Mouse (Mus musculus) adrenal gland, adult (tissue): ENCODE measurements around the gene Bcl9l.
"Not testable (repeated sequence)": the region's sequence is repeated elsewhere in the genome, so short reads cannot be mapped to it uniquely, and the experiment has no call there.

ENCODE experiments used
- DNase-seq, 2 experiments: peaks; one replicate each; pipeline ENCODE4 v3.0.0; 2022 to 2023; ENCODE audit warnings: low spot score in 1 of 2; ENCODE audit not compliant: inconsistent age in 2 of 2

The Bcl9l gene

DNA sequence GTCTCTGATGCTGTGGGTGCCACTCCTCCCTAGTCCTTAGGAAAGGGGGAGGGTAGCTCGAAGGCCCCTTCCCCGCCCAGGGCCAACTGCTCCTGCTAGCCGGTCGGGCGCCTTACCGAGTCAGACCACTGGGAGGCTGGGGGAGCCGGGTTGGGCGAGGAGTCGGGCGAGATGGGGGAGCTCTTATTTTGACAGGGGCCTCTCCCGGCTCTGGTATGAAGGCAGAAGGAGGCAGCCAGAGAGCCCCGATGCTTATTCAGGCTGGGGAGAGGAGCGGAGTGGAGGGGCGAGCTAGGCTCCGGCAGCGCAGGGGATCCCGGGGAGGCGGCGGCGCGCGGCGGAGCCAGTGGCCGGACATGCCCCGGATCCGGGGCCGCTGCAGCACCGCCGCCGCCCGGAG lies at the start of gene Bcl9l:
Gene Bcl9l (plus strand): TSS at position 274 of the 400 bp plus-strand sequence.
- peak; percentile 94 to 98 for DNase-seq

DNA sequence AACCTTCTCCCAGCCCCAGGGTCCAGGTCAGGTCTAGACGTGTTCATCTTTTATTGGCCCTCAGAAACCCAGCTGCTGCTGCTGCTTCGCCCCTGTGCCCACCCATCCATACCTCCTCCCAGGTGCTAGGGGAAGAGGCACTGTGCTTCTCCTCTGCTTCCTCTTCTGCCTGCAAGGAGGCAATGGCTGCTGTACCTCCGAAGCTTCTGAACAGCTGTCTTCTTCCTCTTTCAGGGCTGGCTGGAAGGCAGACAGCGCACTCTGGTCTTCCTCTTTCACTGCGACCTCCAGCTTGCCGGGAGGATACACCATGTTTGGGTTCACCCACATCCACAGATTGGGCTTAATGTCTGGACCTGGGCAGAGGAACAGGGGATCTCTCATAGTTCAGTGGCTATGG lies 46.9 kb upstream of the Bcl9l start:
- no peak for DNase-seq

GRCm38 (mm10) chr9:44440961-44441360 lies 41.7 kb upstream of the Bcl9l start, which contains the start of gene Foxr1:
TSS of gene Foxr1 (minus strand) at chr9:44441136.
- DNase-seq = no peak

DNA sequence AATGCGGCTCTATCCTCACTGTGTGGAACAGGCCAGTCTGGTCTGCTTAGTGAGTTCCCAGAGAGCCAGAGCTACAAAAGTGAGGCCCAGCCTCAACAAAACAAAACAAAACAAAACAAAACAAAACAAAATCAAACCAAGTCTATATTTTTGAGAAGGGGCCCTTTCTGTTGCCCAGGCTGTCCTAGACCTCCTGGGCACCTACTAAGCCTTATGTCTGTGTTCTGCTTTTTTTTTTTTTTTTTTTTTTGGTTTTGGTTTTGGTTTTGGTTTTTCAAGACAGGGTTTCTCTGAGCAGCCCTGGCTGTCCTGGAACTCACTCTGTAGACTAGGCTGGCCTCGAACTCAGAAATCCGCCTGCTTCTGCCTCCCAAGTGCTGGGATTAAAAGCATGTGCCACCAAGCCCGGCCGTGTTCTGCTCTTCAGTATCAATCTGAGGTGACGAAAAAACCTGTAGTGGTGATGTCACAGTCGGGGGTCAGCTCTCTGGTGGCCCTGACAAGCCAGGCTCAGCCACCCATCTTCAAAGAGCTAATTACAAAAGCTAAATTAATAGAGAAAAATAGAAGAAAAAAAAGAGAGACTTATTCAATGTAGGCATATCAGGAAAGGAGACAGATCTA lies 38.1 kb upstream of the Bcl9l start:
- DNase-seq = not testable (repeated sequence)

GRCm38 (mm10) chr9:44450387-44450786 lies 32.2 kb upstream of the Bcl9l start:
- peak in 1 of 2 experiments; percentile 45 for DNase-seq

- DNase-seq = peak; percentile 79 to 93
These were observed 28.3 kb upstream of the Bcl9l start for GRCm38 (mm10) chr9:44454132-44454890.

DNA sequence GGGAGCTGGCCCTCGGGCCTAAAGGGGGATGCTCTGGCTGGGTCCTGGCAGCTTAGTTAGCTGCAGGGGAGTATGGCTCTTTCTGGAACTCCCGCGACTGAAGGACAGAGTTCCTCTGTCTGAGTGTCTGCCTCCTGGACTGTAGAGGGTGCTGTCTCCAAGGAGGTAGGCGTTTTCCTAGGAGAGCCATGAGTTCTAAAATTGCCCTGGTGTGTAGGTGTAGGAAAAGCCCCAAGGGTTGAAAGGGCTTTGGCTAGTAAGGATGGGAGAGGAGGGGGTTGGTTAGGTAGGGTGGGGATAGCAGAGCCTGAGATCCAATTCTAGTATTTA lies 27.8 kb upstream of the Bcl9l start, which contains the start of gene Upk2:
Gene Upk2 (minus strand): TSS at position 86 of the 330 bp plus-strand sequence.
- DNase-seq = no peak

DNA sequence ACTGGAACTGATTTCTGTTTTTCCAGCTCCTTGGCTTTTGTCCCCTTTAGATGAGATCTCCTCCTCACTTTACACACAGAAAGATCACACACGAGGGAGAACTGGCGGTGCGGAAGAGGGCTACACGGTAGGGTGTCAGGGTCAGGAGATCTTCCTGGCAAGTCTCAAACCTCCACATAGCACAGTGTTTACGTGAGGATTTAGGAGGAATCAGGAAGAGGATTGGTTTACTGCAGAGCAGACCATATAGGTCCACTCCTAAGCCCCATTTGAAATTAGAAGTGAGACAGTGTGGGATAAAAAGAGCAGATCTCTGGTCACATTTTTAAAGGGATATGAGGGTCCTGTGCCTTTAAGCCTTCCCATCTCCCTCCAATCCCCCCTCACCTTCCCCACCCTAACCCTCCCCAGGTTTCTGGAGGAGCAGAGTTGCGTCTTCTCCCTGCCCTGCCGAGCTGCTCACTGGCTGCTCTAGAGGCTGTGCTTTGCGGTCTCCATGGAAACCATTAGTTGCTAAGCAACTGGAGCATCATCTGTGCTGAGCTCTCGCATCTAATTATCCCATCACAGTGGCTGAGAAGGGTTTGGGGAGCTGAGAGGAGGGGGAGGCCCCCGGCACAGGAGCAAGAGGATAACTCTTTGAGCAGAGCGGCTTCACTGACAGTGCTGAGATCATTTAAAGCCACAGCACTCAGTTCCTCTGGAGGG lies 25.4 kb upstream of the Bcl9l start:
- DNase-seq = peak in 1 of 2 experiments; percentile 38

DNA sequence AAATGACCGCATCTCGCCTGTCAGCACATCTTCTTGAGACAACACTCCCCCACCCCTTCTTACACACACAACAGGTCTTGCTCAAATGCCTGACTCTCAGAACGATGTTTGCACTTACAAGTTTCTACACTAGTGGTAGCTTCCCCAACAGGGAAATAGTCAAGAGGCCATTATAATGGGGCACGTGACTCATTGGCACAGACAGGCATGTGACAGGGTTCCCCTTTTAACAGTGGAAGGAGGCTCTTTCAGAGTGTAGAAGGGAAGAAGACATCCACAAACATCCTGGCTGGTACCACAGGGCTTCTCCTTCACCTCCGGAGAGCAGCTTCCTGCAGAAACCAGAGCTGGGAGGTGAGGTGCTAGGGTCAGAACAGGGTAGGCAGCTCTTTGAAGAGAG lies 20.7 kb upstream of the Bcl9l start:
- no peak for DNase-seq

DNA sequence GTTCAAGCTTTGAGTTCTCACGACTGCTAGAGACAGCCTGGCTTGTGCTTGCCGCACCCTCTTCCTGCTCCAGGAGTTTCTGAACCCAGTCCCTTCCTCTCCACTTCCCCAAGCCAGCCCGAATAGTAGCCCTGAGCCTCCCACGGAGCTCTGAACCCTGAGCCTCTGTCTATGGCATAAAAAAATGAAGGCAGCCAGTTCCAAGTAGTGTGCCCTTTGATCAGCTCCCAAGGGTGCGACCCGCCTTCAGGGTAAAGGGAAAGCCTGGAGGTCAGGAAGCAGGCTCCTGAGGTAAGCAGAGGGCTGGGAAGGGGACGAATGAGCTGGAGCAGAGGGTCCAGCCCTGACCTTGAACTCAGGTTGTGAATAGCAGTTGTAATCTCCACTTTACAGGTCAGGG lies 14.4 kb upstream of the Bcl9l start:
- DNase-seq = no peak

DNA sequence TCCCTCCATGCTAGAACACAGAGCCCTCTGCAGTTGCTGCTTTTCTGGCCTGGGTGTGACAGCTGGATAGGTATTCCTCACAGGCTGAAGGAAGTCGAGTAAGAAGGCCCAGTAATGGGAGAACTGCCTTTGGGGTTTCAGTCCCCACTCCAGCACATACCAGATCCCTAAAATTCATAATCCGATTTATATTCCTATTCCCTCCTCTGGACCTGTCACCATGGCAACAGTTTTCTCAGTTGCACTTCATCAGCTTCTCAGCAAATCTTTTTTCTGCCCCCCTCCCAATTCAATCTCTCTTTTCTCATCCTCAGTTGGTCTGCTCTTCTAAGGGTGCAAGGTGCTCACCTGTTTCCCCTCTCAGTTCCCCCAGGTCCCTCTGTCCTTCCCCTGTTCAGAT lies 13.8 kb upstream of the Bcl9l start:
- no peak for DNase-seq

GRCm38 (mm10) chr9:44473184-44473583 lies 9.4 kb upstream of the Bcl9l start:
- no peak for DNase-seq

- peak in 1 of 2 experiments; percentile 46 for DNase-seq
These were observed 8.3 kb upstream of the Bcl9l start for GRCm38 (mm10) chr9:44474327-44474726.

DNA sequence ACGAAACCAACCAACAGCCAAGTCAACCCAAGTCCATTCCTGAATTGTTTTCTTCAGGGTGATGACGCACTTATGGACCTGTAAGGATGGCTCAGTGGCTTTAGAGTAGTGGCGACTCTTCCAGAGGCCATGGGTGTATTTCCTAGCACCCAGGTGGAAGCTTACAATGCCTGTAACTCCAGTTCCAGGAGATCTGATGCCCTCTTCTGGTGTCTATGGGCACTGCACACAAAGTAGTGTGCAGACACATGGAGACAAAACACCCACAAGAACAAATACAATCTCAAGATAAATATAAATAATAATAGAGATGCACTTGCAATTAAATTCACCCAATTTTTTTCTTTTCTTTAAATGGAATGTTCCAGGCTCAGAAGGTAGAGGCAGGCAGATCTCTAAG lies 6.7 kb upstream of the Bcl9l start:
- no peak for DNase-seq

DNA sequence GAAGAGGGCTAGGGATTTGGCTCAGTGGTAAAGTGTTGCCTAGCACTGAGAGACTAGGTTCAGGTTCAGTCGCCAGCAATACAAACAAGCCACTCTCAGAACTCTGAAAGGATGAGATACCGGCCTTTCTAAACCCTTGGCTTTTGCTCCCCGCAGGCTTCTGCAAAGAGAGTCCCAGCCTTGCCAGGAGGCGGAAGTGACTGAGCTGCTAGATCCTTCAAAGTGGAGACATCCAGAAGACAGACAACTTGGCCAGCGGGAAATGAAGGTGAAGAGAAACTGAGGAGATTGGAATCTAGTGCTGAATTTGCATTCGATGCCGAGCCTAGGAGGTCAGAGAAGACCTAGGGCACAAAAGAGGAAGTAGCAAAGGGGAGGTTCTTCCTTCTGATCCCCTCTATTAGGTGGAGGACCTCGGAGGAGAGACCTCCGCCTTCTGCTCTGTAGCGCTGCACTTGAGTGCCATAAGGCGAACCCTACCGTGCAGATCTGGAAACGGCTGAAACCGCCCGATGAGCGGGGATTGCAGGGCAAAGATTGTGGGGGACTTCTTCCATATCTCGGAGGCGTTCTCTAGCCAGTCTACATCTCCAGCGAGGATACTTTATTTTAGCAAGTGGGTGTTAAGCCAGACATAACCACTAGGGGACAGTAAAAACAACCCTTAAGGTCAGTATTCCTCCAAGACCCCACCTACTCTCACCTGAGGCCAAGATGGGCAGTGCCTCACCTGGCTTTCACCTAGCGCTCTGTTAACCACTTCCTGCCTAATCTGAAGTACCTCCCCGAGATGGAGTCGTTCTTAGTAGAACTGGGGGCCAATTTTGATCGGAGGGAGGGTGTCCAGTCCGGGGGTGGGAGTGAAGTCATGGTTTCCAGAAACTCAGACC lies 5.0 kb upstream of the Bcl9l start:
- DNase-seq = peak; percentile 39 to 89

- peak; percentile 62 to 83 for DNase-seq
These were observed 4.2 kb upstream of the Bcl9l start for GRCm38 (mm10) chr9:44478229-44478921.

DNA sequence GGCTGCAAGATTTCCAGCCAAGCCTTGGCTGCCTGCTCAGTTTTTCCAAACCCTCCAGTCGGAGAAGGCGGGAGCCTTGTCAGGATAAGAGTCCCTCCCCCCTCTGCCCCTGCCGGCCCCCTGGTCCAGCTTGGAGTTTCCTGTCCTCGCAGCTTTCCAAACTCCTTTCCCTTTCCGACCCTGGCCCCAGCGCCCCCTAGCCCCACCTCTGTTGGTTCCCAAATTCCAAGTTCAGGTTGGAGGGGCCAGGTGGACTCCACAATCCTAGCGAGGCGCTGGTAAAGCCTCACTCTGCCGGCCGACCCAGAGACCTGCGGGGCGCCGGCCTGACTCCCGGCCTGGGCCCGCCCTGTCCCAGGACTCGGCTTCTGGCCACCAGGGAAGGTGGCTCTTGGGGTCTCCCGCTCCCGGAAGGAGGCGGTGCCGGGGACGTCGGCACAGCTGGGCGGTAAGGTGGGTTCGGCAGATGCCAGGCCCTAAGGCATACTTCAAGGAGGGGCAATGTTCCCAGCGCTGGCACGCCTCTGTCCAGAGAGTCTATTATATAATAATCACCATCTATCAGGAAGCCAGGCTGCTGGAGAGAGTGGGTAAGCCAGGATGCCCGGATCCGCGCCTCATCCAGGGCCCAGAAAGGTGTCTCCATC lies 3.5 kb upstream of the Bcl9l start:
- peak; percentile 88 to 94 for DNase-seq

- DNase-seq = peak; percentile 92 to 96
These were observed 2.8 kb upstream of the Bcl9l start for GRCm38 (mm10) chr9:44479628-44480428.

- DNase-seq = no peak
These were observed 513 bp upstream of the Bcl9l start for GRCm38 (mm10) chr9:44482112-44482511.
